Mouse (Mus musculus) fat pad, adult 2 months (tissue): ENCODE results near the gene Ropn1l.

ENCODE experiments used
- DNase-seq: peaks from one replicate; pipeline ENCODE4 v3.0.0-alpha.2; 2011; ENCODE audit warnings: low read depth, low spot score; ENCODE audit errors: extremely low read depth

Ropn1l gene

GRCm38 (mm10) chr15:31449772-31450171, 3.8 kb downstream of the Ropn1l start:
- DNase-seq: no peak

GRCm38 (mm10) chr15:31447121-31447520, 6.4 kb downstream of the Ropn1l start:
- DNase-seq: no peak

GRCm38 (mm10) chr15:31442698-31443097, 10.8 kb downstream of the Ropn1l start:
- DNase-seq: no peak

- no peak for DNase-seq
Observed at GRCm38 (mm10) chr15:31441996-31442395, 11.5 kb downstream of the Ropn1l start.

- no peak for DNase-seq
Observed at GRCm38 (mm10) chr15:31436811-31437210, 16.7 kb downstream of the Ropn1l start.

GRCm38 (mm10) chr15:31436083-31436482, 17.5 kb downstream of the Ropn1l start:
- DNase-seq: no peak

GRCm38 (mm10) chr15:31433768-31434167, 19.8 kb downstream of the Ropn1l start:
- no peak for DNase-seq

- DNase-seq: no peak
Observed at GRCm38 (mm10) chr15:31431847-31432246, 21.7 kb downstream of the Ropn1l start.

GRCm38 (mm10) chr15:31430014-31430413, 23.5 kb downstream of the Ropn1l start:
- DNase-seq: no peak

- DNase-seq: no peak
Observed at GRCm38 (mm10) chr15:31429429-31429828, 24.1 kb downstream of the Ropn1l start.

GRCm38 (mm10) chr15:31428571-31428970, 25.0 kb downstream of the Ropn1l start:
- no peak for DNase-seq

GRCm38 (mm10) chr15:31427390-31427789, 26.1 kb downstream of the Ropn1l start:
- DNase-seq: no peak

GRCm38 (mm10) chr15:31426066-31426706, 27.4 kb downstream of the Ropn1l start:
- DNase-seq: no peak

- no peak for DNase-seq
Observed at GRCm38 (mm10) chr15:31422649-31423369, 30.7 kb downstream of the Ropn1l start.

- no peak for DNase-seq
Observed at GRCm38 (mm10) chr15:31419037-31419436, 34.5 kb downstream of the Ropn1l start.

GRCm38 (mm10) chr15:31418686-31419024, 34.9 kb downstream of the Ropn1l start:
- no peak for DNase-seq

GRCm38 (mm10) chr15:31417796-31418685, 35.5 kb downstream of the Ropn1l start:
- no peak for DNase-seq

GRCm38 (mm10) chr15:31417409-31417795, 36.1 kb downstream of the Ropn1l start:
- no peak for DNase-seq

GRCm38 (mm10) chr15:31415181-31415580, 38.4 kb downstream of the Ropn1l start:
- no peak for DNase-seq

GRCm38 (mm10) chr15:31414179-31414898, 39.2 kb downstream of the Ropn1l start:
- DNase-seq: no peak

- DNase-seq: no peak
Observed at GRCm38 (mm10) chr15:31413662-31414061, 39.9 kb downstream of the Ropn1l start.
